Mouse (Mus musculus) natural killer cell, adult 2 months (primary cell): ENCODE results near the gene 4930442H23Rik.
A peak's percentile ranks its signal among the peaks of the same experiment; 100 is the strongest.
"Not testable (repeated sequence)": the region's sequence is repeated elsewhere in the genome, so short reads cannot be mapped to it uniquely, and the experiment has no call there.

ENCODE experiments used
- DNase-seq, 2 experiments: peaks; one replicate each; pipeline ENCODE4 v3.0.0; 2022; ENCODE audit warnings: low spot score in 2 of 2

Gene 4930442H23Rik

DNA sequence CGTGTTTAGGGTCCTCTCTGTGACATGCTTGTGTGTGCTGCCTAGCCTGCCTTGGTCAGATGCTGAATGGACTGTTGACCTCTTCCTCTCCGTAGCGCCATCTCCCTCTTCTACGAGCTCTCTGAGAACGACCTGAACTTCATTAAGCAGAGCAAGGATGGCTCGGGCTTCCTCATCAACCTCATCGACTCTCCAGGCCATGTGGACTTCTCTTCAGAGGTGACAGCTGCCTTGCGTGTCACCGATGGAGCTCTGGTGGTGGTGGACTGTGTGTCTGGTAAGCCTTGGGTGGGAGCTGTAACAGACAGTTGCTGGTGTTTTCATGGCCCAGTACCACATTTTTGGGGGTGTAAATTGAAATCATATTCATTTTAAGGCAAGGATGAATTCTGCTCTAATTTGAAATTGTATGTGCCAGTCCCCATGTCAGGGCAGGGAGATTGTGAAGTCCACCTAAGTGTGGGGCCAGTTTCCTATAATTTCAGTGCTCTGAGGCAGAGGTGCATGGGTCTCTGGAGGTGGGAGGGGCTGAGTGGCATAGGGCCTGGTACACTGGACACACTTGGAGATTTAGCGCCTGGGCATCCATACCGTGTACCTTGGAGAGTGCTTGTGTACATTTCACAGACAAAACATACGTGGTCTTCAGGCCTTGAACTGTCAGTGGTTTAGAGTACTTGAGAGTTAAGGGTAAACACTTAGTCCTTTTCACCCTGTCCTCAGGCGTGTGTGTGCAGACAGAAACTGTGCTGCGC lies 5.5 kb downstream of the 4930442H23Rik start:
- no peak for DNase-seq

DNA sequence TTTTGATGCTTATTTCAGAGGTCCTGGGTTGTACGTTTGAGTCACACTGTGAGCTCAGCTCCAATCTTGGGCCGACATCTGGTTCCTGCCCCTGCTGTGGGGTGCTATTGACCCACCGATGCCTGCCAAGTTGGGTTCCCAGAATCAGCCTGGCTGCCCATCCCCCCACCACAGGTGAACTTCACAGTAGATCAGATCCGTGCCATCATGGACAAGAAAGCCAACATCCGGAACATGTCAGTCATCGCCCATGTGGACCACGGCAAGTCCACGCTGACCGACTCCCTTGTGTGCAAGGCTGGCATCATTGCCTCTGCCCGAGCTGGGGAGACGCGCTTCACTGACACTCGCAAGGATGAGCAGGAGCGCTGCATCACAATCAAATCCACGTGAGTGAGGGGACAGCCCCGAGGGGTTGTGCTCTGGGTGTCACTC lies 6.1 kb downstream of the 4930442H23Rik start:
- DNase-seq: no peak

DNA sequence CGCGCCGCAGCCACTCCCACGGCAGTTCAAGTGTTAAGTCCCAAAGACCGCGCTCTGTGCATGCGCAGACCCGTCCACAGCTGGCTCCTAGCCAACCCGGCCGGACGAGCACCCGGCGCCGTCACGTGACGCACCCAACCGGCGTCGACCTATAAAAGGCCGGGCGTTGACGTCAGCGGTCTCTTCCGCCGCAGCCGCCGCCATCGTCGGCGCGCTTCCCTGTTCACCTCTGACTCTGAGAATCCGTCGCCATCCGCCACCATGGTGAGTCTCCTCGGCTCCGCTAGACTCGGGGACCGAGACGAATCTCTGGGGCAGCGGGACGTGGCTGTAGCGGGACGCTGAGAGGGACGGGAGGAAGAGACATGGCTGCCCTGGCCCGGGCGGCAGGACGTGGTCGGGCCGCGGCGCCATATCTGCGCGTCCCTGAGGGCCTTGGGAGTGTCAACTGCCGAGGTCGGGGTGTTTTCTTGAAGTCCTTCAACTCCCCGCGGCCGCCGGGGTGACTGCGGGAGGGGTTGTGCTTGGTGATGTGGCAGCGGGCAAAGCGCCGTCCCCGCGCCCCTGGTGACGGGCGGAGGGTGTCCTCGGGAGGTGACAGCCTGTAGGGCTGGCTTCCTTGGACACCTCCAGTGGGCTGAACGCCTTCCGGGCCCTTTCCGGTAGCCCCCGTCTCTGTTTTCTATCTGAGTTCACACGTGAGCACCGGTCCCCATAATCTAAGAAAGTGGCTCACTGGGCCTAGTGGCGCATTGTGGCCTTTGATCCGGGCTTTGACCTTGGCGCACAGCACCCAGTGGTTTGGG lies 7.0 kb downstream of the 4930442H23Rik start, which contains the start of gene Eef2:
Gene Eef2 (plus strand): TSS at position 166 of the 806 bp plus-strand sequence.
- peak; percentile 97 to 98 for DNase-seq

DNA sequence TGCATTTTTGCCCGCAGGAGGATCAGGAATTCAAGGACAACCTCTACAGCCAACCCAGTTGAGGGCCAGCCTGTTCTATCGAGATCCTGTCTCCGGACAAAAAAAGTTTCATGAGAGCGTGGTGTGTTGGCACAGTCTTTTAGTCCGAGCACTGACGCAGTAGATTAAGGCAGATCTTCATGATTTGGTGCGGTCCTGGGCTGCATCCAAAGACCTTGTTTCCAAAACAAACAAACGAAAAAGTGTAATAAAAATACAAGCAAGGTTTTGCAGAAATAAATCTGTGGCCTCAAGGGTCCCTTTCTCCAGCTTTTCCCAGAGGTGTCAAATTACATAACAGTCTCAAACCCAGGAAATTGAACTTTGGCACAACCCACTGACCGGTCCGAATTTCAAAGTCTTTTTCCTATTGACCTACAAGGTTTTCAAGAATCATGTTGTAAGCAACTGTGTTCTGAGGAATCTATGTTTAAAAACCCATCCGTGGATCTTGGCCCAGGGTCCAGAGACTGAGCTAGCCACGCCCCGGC lies 7.6 kb downstream of the 4930442H23Rik start:
- no peak for DNase-seq

DNA sequence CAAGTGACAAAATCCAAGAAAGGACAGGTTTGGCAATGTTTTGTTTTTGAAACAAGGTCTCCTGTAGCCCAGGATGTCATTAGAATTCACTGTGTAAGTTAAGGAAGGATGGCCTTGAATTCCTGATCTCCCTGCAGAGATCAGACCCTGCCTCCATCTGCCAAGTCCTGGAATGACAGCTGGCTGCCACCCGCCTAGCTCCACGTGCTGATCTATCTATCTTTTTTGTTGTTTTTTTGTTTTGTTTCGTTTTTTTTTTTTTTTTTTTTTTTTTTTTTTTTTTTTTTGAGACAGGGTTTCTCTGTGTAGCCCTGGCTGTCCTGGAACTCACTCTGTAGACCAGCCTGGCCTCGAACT lies 8.3 kb downstream of the 4930442H23Rik start:
- not testable (repeated sequence) for DNase-seq

DNA sequence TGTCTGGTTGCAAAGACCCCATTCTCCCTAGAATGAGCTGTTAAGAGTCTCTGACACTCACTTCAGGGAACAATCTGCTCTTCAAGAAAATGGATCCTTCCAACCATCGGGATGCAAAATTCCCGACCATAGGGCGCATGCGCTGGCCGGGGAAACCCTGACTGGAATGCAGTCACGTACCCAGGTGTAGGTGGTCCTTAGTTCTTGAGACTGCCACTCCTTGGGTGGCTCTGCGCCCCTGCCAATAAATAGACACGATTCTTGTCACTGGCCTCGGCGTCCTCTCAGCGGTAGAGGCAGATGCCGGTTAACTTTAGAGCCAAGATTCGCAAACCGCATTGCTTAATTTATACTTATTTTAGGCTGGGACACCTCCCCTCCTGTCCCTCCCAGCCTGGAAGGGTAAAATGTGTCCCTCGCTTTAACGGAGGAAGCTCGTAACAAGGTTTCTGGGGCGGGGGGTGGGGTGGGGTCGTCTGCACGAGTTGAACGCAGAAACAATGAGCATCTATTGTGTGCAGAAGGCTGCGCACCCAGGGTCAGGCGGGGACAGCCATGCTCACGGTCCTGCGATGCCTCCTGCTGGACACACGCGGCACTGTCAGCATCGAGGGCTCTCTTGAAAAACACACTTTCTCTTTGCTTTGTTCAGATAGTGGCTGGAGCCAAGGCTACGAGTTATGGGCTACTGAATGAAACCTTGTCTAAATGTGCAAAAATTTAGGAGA lies 8.9 kb downstream of the 4930442H23Rik start:
- peak; percentile 84 to 89 for DNase-seq

DNA sequence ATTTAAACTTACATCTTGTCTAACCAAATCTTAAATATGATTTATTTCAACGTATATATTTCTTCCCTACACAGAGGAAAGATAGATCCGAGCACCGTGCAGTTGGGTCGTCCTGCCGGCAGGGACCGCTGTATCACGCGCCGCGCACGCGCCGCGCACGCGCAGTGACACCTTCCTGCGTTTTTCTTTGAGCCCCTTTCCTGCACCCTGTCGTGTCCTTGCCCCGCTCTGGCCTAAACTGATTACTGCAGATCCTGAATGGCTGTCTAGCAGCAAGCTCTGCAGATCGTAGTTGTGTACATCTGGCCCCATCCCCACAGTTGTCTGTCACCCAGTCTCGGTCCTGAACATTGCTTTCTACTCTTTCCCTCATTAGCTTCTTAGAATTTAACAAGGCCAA lies 10.5 kb downstream of the 4930442H23Rik start:
- peak; percentile 78 to 84 for DNase-seq

DNA sequence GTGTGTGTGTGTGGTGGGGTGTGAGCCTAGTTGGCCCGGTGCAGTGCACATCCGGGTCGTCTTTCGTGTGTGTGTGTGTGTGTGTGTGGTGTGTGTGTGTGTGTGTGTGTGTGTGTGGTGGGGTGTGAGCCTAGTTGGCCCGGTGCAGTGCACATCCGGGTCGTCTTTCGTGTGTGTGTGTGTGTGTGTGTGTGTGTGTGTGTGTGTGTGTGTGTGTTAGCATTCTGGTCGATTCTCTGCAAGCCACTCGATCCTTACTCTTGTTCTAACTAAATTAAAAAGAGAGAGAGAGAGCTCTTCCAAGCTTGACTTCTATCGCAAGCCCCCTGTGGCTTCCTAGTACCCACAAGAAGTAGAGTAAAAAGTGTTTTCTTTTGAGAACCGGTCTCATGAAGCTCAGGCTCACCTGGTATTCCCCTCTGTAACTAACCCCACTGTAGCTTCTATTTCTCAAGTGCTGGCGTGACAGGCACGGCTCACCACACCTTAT lies 14.2 kb downstream of the 4930442H23Rik start:
- DNase-seq: peak; percentile 72

DNA sequence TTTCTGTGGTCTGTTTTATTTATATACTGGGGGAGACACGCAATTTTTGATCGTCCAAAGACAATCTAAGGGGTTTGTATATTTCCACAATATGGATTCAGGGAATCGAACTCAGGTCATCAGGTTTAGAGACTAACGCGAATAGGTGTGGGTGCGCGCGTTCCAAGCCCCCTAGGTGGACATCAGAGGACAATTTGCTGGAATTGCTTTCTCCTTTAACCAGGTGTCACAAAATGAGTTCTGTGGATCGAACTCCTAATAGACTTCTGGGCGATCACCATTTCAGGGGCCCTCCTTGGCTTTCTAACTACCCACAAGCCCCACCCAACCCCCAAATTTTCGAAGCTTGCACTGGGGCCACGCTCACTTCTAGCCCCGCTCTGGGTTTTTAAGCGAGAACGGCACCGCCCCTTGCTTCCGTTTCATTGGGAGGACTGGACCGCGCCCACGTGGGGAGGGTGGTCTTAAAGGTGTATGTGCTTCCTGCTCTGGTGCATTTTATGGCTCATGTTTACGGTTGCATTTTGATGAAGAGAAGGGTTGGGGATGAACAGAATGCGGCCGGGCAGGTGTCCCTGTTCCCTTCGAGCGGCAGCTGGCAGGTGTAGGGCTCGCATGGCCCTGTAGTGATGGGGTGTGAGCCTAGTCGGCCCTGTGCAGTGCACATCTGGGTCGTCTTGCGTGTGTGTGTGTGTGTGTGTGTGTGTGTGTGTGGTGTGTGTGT lies 15.0 kb downstream of the 4930442H23Rik start:
- peak; percentile 85 to 89 for DNase-seq

DNA sequence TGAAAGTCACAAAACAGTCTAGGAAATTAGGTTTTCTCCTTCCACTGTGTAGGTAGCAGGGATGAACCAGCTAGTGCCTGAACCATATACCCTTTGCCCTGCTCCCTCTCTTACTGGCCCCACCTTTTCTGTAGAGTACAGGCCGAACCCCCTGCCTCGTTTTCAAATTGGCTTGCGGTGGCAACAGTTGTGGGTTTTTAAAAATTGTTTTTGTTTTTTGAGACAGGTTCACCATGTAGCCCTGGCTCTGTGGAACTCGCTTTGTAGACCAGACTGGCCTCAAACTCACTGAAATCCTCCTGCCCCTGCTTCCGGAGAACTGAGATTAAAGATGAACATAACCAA lies 15.6 kb downstream of the 4930442H23Rik start:
- no peak for DNase-seq

DNA sequence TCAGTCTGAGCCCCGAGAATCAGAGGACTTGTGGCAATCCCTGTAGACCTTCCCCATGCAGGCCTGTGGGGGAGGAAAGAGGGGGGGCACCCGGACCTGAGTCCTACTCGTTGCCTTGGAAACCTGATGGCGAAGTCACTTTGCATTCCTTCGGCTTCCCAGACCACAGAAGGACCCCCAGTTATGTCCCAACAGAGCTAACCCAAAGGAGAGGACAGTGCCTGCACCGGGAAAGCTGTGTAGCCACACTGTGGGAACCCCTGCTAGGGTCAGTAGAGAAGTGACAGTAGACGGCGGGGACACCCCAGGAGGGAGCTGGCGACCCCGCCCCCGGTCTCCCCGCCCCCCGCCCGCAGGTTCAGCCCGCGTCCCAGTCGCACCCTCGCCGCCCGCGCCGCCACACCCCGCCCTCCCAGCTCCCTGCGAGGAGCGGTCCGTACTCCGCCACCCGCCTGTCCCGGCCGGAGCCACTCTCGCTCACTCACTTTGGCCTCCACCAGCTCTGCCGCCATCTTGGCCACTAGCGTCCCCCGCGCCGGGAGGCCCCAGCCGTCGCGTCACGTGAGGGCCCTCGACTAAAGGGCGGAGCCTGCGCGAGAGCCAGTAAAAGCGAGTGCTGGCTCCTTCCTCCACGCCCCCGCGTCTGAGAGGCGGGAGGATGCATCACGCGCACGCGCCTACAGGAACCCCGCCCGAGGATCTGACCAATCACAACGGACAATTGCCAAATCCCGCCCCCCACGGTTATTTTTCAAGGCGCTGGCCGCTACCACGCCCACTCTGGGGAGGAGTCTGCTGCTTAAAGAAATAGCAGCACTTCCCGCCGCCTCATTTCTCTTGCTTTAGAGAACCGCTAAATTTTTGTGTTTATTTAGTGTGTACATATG lies 16.2 kb downstream of the 4930442H23Rik start, which contains the start of gene Pias4:
Gene Pias4 (minus strand): TSS at position 724 of the 887 bp plus-strand sequence.
- DNase-seq: peak; percentile 100

DNA sequence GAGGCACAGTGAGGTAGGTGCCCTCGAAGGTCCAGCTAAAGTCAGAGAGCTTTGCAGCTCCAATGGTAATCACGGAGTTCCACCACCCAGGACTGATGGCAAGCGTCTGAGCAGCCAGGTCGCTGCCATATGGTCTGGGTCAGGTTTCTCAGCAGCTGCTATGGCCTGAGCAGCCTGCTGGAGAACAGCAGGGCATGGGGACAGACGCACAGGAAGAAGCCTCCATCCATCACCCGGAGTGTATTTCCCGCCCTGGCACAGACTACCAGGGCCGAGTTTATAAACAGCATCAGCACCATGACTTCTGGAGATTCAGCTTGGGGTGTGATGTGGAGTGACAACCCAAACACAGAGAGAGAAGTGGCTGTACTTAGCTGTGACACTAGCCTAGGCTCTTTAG lies 18.5 kb downstream of the 4930442H23Rik start:
- no peak for DNase-seq

DNA sequence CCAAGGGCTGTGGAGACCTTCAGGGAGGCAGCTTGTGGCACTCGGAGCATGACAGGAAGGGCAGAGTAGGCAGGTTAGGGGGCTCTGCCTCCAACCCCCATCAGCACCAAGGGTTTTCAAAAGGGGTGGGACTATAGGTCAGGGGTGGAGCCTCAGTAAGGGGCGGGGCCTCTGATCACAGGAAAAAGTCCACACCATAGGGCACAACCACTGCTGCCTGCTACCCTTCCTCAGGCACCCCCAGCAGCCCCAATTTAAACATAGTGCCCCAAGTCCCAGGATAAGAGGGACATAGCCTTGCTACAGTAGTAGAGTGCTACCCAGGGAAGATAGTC lies 21.4 kb downstream of the 4930442H23Rik start:
- no peak for DNase-seq

DNA sequence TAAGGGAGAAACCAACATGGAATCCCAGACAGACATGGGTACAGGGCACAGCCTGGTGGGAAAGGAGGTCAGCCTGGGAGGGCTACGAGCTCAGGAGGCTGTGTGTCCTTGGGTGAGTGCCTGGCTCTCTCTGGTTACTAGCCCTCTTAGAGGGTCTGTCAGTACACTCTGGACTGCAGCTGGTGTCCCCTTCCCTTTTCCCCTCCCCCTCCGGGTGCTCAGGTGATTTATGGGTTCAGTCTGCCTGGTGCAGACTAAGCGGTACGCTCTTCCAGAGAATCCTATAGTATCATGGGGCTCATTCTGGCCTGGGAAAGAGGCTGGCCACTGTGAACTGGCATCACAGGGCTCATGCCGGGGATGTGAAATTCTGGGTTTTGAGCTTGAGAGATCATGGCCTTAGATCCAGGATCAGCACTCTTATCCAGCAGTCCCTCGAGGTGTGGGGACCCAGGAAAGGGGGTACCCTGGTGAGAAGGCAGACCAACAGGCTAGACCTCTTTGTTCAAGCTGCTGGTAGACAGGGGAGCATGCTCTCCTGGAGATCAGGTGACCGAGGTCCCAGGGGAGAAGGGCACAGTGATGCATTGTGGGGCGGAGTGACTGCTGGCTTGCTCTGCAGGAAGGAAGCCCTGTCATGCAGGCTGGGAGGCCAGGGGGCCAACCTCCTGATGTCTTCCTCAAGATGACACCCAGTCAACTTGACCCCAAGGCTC lies 21.9 kb downstream of the 4930442H23Rik start:
- peak in 1 of 2 experiments; percentile 92 for DNase-seq

DNA sequence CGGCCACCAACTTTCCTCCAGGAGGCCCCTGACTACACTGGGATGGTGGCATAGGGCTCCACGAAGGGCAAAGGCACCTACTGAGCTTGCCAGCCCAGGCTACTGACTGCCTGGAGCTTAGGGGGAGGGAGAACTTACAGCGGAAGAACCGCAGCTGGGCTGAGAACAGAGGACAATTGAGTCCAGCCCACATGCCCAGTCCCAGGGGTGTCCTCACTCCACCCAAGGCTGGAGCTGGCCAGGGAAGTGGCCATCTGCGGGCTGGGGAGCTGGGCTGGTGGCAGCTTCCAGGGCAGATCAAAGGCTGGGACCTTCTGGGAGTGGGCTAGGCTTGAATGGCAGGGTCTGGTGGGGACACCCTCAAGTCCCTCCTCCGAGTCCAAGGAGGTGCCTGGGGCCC lies 28.9 kb downstream of the 4930442H23Rik start:
- DNase-seq: no peak

DNA sequence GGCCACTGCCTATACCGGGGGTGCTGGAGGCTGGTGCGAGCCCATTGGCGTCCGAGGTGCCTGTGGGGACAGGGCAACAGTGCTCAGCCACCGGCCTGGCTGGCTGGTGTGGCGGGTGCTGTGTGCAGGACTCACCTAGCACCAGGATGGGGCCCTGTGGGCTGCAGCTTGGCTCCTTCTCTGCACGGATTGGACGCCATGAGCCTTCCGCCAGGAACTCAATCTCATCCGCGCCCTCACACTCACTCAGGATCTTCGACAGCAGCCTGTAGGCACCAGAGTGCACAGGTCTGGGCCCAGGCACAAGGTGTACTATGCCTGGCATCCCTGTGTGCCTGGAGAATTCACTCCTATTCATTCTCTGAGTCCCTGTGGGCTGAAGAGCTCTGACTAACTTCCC lies 29.3 kb downstream of the 4930442H23Rik start:
- no peak for DNase-seq

DNA sequence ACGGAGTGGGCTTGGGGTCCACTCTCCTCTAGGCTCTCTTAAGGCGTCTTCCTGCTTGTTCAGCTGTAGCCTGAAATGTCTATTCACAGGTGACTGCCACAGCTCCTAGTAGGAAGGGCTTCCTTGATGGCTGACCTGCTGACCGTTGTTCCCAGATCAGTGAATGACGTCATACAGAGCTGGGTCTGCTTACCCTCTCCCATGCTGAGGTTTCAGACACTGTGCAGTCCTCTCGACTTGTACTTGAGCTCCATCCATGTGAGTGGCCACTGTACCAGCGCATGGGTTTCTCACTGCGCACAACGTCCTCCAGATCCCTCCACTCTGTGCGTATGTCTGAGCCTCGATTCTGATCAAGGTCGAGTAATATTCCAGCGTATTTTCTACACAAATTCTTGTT lies 31.0 kb downstream of the 4930442H23Rik start:
- DNase-seq: no peak

DNA sequence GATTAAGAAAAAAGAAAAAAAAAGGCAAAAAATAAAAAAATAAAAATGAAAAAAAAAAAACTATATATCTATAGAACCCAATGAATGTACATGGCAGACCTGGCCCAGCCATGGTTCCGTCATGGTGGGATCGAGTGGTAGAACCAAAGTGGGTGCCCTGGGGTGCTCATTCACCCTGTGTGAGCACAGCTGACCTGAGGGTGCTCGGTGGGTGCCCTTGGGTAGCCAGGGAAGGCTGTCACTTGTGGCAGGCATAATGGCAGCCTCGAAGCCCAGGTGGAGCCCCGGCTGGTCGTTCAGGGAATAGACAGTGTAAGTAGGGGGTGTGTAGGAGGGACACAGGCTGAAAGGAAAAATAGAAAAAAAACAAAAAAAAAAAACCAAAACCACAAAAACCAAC lies 32.4 kb downstream of the 4930442H23Rik start:
- DNase-seq: no peak

DNA sequence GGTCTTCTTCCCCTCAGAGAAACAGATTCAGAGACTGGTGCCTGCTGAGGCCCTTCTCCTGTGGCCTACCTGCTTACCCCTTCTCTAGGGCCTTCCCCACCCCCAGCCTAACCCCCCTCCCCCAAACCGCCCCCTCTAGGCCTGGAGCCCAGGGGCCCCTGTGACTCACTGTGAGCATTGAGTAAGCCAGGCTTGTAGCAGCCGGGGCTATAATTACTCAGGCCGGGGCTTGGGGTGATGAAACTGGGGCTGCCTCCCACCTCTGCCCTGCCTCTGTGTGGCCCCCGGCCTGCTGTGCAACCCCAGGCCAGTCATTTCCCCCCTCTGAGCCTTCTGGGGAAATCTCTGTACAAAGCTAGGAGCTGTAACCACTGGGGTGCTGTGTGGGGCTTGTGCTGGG lies 37.4 kb downstream of the 4930442H23Rik start:
- DNase-seq: no peak

DNA sequence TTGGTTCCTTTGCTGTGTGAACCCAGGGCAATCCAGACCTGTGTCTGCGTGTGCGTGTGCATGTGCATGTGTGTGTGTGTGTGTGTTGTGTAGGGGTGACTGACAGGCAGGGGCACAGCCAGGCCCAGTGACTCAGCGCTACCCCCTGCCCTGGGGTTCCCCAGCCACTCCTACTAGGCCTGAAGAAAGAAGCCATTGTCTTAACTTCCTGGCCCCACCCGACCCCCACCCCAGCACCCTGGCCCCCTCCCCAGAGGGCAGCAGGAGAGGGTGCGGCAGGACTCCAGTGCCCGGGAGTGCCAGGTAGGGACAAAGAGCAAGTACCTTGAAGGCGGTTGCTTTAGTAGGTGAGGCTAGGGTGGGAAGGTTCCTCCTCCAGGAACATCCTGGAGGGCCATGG lies 37.9 kb downstream of the 4930442H23Rik start:
- no peak for DNase-seq
